Mouse (Mus musculus): ENCODE results near the gene Stk16. TPM values are rescaled to one million over a fixed set of nuclear protein-coding genes. Genes with fewer than 3 reads are reported as not detected.

Gene Stk16
- total and polyA plus RNA-seq, 2 experiments from 2014 or later = 57.4 to 90.1 TPM

DNA sequence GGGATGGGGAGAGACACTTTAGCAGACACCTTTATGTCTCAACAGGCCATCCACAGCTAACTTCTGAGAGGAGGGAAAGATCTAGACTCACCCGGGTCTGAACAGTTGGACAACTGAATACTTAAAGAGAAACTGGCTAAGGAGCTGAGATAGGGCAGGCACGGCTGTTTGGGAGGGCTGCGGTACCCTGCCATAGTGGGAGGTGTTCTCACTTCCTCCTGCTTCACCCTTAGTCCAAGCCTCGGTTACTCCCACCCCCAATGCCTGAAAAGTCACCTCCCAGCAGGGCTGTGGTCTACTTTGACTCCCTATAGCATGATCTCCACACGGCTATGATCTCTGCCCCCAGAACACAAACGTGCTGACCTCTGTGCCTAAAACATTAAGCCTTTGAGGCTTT is 12.9 kb downstream of the Stk16 start:
- no peak for DNase-seq (ENCODE audit: low spot score)
- no peak for ATAC-seq (ENCODE audit: insufficient read depth, low read depth)
- TF ChIP-seq EP300 (IDR thresholded peaks at IDR 0.05; ENCODE audit: low read depth) (no peak), CTCF (IDR thresholded peaks at IDR 0.05; ENCODE audit: low read depth) (no peak)
- Histone ChIP-seq H3K36me3 (replicated peaks; ENCODE audit: control insufficient read depth, insufficient read depth, low read length) (no peaks in the 10 kb centered on the region), H3K27ac (ENCODE audit: low read depth) (no peak overlapping the region), H3K9ac (replicated peaks; ENCODE audit: low read depth, low read length) (no peak overlapping the region), H3K4me3 (ENCODE audit: low read depth, low read length) (no peak overlapping the region), H3K4me1 (ENCODE audit: control insufficient read depth, insufficient read depth) (peaks cover 14% of the 10 kb centered on the region; the same call in 1 of the 2 replicates), H3K9me3 (replicated peaks; ENCODE audit: control insufficient read depth, low read length) (no peaks in the 10 kb centered on the region), H3K27me3 (ENCODE audit: control insufficient read depth, insufficient read depth, low read length) (peaks cover 18% of the 10 kb centered on the region; the same call in 1 of the 2 replicates), H3K4me2 (ENCODE audit: low read depth, low read length) (no peak overlapping the region)
- 48% methylated on average over 6 of the region's 6 CpGs for WGBS

GRCm38 (mm10) chr1:75225473-75225872 is 14.8 kb downstream of the Stk16 start:
- WGBS = 26% methylated on average over 3 of the region's 3 CpGs
- ATAC-seq (ENCODE audit: insufficient read depth, low read depth) = no peak
- Histone ChIP-seq H3K27ac (ENCODE audit: low read depth) (no peak overlapping the region), H3K4me3 (ENCODE audit: low read depth, low read length) (no peak overlapping the region), H3K4me2 (ENCODE audit: low read depth, low read length) (no peak overlapping the region), H3K9me3 (replicated peaks; ENCODE audit: control insufficient read depth, low read length) (no peaks in the 10 kb centered on the region), H3K27me3 (ENCODE audit: control insufficient read depth, insufficient read depth, low read length) (peaks cover 6% of the 10 kb centered on the region; the same call in 1 of the 2 replicates), H3K4me1 (ENCODE audit: control insufficient read depth, insufficient read depth) (peaks cover 10% of the 10 kb centered on the region; the same call in 1 of the 2 replicates), H3K36me3 (replicated peaks; ENCODE audit: control insufficient read depth, insufficient read depth, low read length) (no peaks in the 10 kb centered on the region), H3K9ac (replicated peaks; ENCODE audit: low read depth, low read length) (no peak overlapping the region)
- TF ChIP-seq EP300 (IDR thresholded peaks at IDR 0.05; ENCODE audit: low read depth) = no peak
- TF ChIP-seq CTCF (IDR thresholded peaks at IDR 0.05; ENCODE audit: low read depth) = no peak
- no peak for DNase-seq (ENCODE audit: low spot score)

GRCm38 (mm10) chr1:75226138-75226537 is 15.5 kb downstream of the Stk16 start:
- peaks cover 10% of the 10 kb centered on the region; the same call in 1 of the 2 replicates for H3K4me1 ChIP-seq (ENCODE audit: control insufficient read depth, insufficient read depth)
- no peak overlapping the region for H3K9ac ChIP-seq (replicated peaks; ENCODE audit: low read depth, low read length)
- no peak overlapping the region for H3K4me2 ChIP-seq (ENCODE audit: low read depth, low read length)
- H3K36me3 ChIP-seq (replicated peaks; ENCODE audit: control insufficient read depth, insufficient read depth, low read length) = no peaks in the 10 kb centered on the region
- no peaks in the 10 kb centered on the region for H3K9me3 ChIP-seq (replicated peaks; ENCODE audit: control insufficient read depth, low read length)
- no peaks in the 10 kb centered on the region for H3K27me3 ChIP-seq (ENCODE audit: control insufficient read depth, insufficient read depth, low read length)
- ATAC-seq (ENCODE audit: insufficient read depth, low read depth) = no peak
- no peak for DNase-seq (ENCODE audit: low spot score)
- H3K27ac ChIP-seq (ENCODE audit: low read depth) = no peak overlapping the region
- H3K4me3 ChIP-seq (ENCODE audit: low read depth, low read length) = no peak overlapping the region
- WGBS = 50% methylated on average over 2 of the region's 2 CpGs
- no peak for TF ChIP-seq CTCF (IDR thresholded peaks at IDR 0.05; ENCODE audit: low read depth)
- no peak for TF ChIP-seq EP300 (IDR thresholded peaks at IDR 0.05; ENCODE audit: low read depth)

DNA sequence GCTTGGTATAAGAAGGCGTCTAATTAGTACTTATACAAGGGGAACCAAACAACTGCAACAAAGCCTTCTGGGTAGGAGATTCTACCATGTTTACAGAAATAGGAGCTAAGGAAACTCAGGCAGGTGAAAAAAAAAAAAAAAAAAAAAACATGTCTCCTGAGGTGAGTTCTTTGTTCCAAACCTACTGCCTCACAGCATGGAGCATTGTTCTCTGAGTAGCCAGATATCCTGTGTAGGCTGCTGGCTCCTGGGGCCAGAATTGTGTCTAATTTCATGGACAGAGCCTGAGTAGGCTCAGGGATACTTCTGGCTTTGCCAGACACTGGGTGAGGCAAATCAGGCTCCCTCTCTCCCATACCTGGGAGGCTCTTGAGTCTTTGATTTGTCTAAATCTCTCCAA is 17.0 kb downstream of the Stk16 start:
- Histone ChIP-seq H3K36me3 (replicated peaks; ENCODE audit: control insufficient read depth, insufficient read depth, low read length) (no peaks in the 10 kb centered on the region), H3K4me2 (ENCODE audit: low read depth, low read length) (no peak overlapping the region), H3K9ac (replicated peaks; ENCODE audit: low read depth, low read length) (no peak overlapping the region), H3K27ac (ENCODE audit: low read depth) (no peak overlapping the region), H3K4me1 (ENCODE audit: control insufficient read depth, insufficient read depth) (peaks cover 10% of the 10 kb centered on the region; the same call in 1 of the 2 replicates), H3K4me3 (ENCODE audit: low read depth, low read length) (no peak overlapping the region), H3K27me3 (ENCODE audit: control insufficient read depth, insufficient read depth, low read length) (no peaks in the 10 kb centered on the region), H3K9me3 (replicated peaks; ENCODE audit: control insufficient read depth, low read length) (no peaks in the 10 kb centered on the region)
- 66% methylated on average over 1 of the region's 1 CpGs for WGBS
- ATAC-seq (ENCODE audit: insufficient read depth, low read depth) (no peak), DNase-seq (ENCODE audit: low spot score) (no peak)
- TF ChIP-seq CTCF (IDR thresholded peaks at IDR 0.05; ENCODE audit: low read depth) (no peak), EP300 (IDR thresholded peaks at IDR 0.05; ENCODE audit: low read depth) (no peak)

GRCm38 (mm10) chr1:75229158-75229557 is 18.5 kb downstream of the Stk16 start:
- H3K9ac ChIP-seq (replicated peaks; ENCODE audit: low read depth, low read length) = no peak overlapping the region
- no peaks in the 10 kb centered on the region for H3K27me3 ChIP-seq (ENCODE audit: control insufficient read depth, insufficient read depth, low read length)
- peaks cover 10% of the 10 kb centered on the region; the same call in 1 of the 2 replicates for H3K4me1 ChIP-seq (ENCODE audit: control insufficient read depth, insufficient read depth)
- no peaks in the 10 kb centered on the region for H3K36me3 ChIP-seq (replicated peaks; ENCODE audit: control insufficient read depth, insufficient read depth, low read length)
- H3K4me2 ChIP-seq (ENCODE audit: low read depth, low read length) = no peak overlapping the region
- no peak for ATAC-seq (ENCODE audit: insufficient read depth, low read depth)
- 65% methylated on average over 4 of the region's 4 CpGs for WGBS
- no peak for DNase-seq (ENCODE audit: low spot score)
- H3K9me3 ChIP-seq (replicated peaks; ENCODE audit: control insufficient read depth, low read length) = no peaks in the 10 kb centered on the region
- H3K4me3 ChIP-seq (ENCODE audit: low read depth, low read length) = no peak overlapping the region
- no peak overlapping the region for H3K27ac ChIP-seq (ENCODE audit: low read depth)
- no peak for TF ChIP-seq EP300 (IDR thresholded peaks at IDR 0.05; ENCODE audit: low read depth)
- TF ChIP-seq CTCF (IDR thresholded peaks at IDR 0.05; ENCODE audit: low read depth) = no peak

- no peaks in the 10 kb centered on the region for H3K9me3 ChIP-seq (replicated peaks; ENCODE audit: control insufficient read depth, low read length)
- no peak overlapping the region for H3K9ac ChIP-seq (replicated peaks; ENCODE audit: low read depth, low read length)
- DNase-seq (ENCODE audit: low spot score) = no peak
- TF ChIP-seq EP300 (IDR thresholded peaks at IDR 0.05; ENCODE audit: low read depth) = no peak
- no peak for TF ChIP-seq CTCF (IDR thresholded peaks at IDR 0.05; ENCODE audit: low read depth)
- H3K4me1 ChIP-seq (ENCODE audit: control insufficient read depth, insufficient read depth) = peaks cover 9% of the 10 kb centered on the region; the same call in 1 of the 2 replicates
- H3K27ac ChIP-seq (ENCODE audit: low read depth) = no peak overlapping the region
- no peak for ATAC-seq (ENCODE audit: insufficient read depth, low read depth)
- H3K4me2 ChIP-seq (ENCODE audit: low read depth, low read length) = no peak overlapping the region
- no peak overlapping the region for H3K4me3 ChIP-seq (ENCODE audit: low read depth, low read length)
- H3K36me3 ChIP-seq (replicated peaks; ENCODE audit: control insufficient read depth, insufficient read depth, low read length) = no peaks in the 10 kb centered on the region
- 75% methylated on average over 7 of the region's 7 CpGs for WGBS
- H3K27me3 ChIP-seq (ENCODE audit: control insufficient read depth, insufficient read depth, low read length) = no peaks in the 10 kb centered on the region
Measured at GRCm38 (mm10) chr1:75230335-75230994, 19.8 kb downstream of the Stk16 start.

Measured in heart, postnatal 0 days (tissue).